Mouse (Mus musculus) adrenal gland, adult 8-10 months (tissue): ENCODE data around the gene Il1f6. TPM values are rescaled to one million over a fixed set of nuclear protein-coding genes. Genes with fewer than 3 reads are reported as not detected.
"Not testable (repeated sequence)": the region's sequence is repeated elsewhere in the genome, so short reads cannot be mapped to it uniquely, and the experiment has no call there.

Experiments
- DNase-seq: peaks from one replicate; pipeline ENCODE4 v3.0.0; 2022
- total RNA-seq, 4 experiments: library from RNA; stranded (reverse); gene quantifications; 2 replicates each; pipeline ENCODE4 v1.2.4; 2022

The Il1f6 gene
- not detected for total RNA-seq

GRCm38 (mm10) chr2:24215118-24215517, at the start of gene Il1f6:
Gene Il1f6, plus strand, starts transcription at chr2:24215418.
- no peak for DNase-seq

- DNase-seq: peak; percentile 3
Observed at GRCm38 (mm10) chr2:24181683-24182331, 33.4 kb upstream of the Il1f6 start.

GRCm38 (mm10) chr2:24182423-24183147, 32.6 kb upstream of the Il1f6 start:
- DNase-seq: not testable (repeated sequence)

GRCm38 (mm10) chr2:24184092-24184491, 31.1 kb upstream of the Il1f6 start:
- DNase-seq: not testable (repeated sequence)

- no peak for DNase-seq
Observed at GRCm38 (mm10) chr2:24186176-24186575, 29.0 kb upstream of the Il1f6 start, which contains the start of gene Il1f9. Gene Il1f9, plus strand, starts transcription at chr2:24186476.

GRCm38 (mm10) chr2:24187585-24187984, 27.6 kb upstream of the Il1f6 start:
- no peak for DNase-seq

GRCm38 (mm10) chr2:24188189-24188588, 27.0 kb upstream of the Il1f6 start:
- no peak for DNase-seq

GRCm38 (mm10) chr2:24227191-24227590, 12.0 kb downstream of the Il1f6 start:
- DNase-seq: no peak

- no peak for DNase-seq
Observed at GRCm38 (mm10) chr2:24267503-24267902, 52.3 kb downstream of the Il1f6 start.

GRCm38 (mm10) chr2:24273619-24274018, 58.4 kb downstream of the Il1f6 start:
- DNase-seq: no peak

- no peak for DNase-seq
Observed at GRCm38 (mm10) chr2:24275146-24275545, 59.9 kb downstream of the Il1f6 start.

Other genes with a start within 250 kb of the Il1f6 start
- gene Hnmt, start 166.0 kb upstream of the Il1f6 start, total RNA-seq: 10 to 100 TPM; 12.6 to 17.2 (median 15.1) TPM
- not detected for gene Tbpl2, start 118.8 kb upstream of the Il1f6 start, total RNA-seq
- not detected for gene Il1f8, start 62.3 kb upstream of the Il1f6 start, total RNA-seq
- gene Il1f9, start 28.9 kb upstream of the Il1f6 start, total RNA-seq: not detected
- not detected for gene Il1f5, start 61.5 kb downstream of the Il1f6 start, total RNA-seq
- gene Il1f10, start 75.8 kb downstream of the Il1f6 start, total RNA-seq: not detected
- 1 to 10 TPM in 1 of 4 experiments, under 1 TPM in 2, not detected in 1; 0.68 to 1.4 (median 0.77) TPM for gene Il1rn, start 121.4 kb downstream of the Il1f6 start, total RNA-seq
- gene Psd4, start 152.2 kb downstream of the Il1f6 start, total RNA-seq: 1 to 10 TPM; 1.5 to 5.2 (median 3.9) TPM